Mouse (Mus musculus) layer of hippocampus, adult 9-10 months (tissue): ENCODE measurements at regions not wholly inside any gene's neighbourhood (a gene's known extent, or its start where the extent isn't known, plus 50 kb on each side); places are given as distances from the start of the nearest gene placed in this dataset.
A peak's percentile ranks its signal among the peaks of the same experiment; 100 is the strongest.

Experiments
- DNase-seq: peaks from one replicate; pipeline ENCODE4 v3.0.0; 2022; ENCODE audit warnings: low spot score

GRCm38 (mm10) chr9:73173589-73174247 is 60.5 kb downstream of the Rsl24d1 start:
- DNase-seq: no peak

GRCm38 (mm10) chr9:73176645-73177044 is 63.4 kb downstream of the Rsl24d1 start:
- DNase-seq: no peak

- DNase-seq: no peak
Measured at GRCm38 (mm10) chr9:73183356-73183755, 70.1 kb downstream of the Rsl24d1 start.

- DNase-seq: no peak
Measured at GRCm38 (mm10) chr9:73184908-73185307, 71.7 kb downstream of the Rsl24d1 start.

- no peak for DNase-seq
Measured at GRCm38 (mm10) chr9:73192271-73192785, 79.1 kb downstream of the Rsl24d1 start.

GRCm38 (mm10) chr9:73198261-73199085 is 85.2 kb downstream of the Rsl24d1 start:
- peak; percentile 35 for DNase-seq

- no peak for DNase-seq
Measured at GRCm38 (mm10) chr9:73223111-73223510, 109.9 kb downstream of the Rsl24d1 start.

- no peak for DNase-seq
Measured at GRCm38 (mm10) chr9:73240188-73240587, 127.0 kb downstream of the Rsl24d1 start.

- DNase-seq: no peak
Measured at GRCm38 (mm10) chr9:73242521-73243308, 129.5 kb downstream of the Rsl24d1 start.

GRCm38 (mm10) chr9:73244177-73244576 is 131.0 kb downstream of the Rsl24d1 start:
- DNase-seq: no peak

- no peak for DNase-seq
Measured at GRCm38 (mm10) chr9:73245524-73245923, 132.3 kb downstream of the Rsl24d1 start.

- no peak for DNase-seq
Measured at GRCm38 (mm10) chr9:73258171-73258570, 144.9 kb downstream of the Rsl24d1 start.

- no peak for DNase-seq
Measured at GRCm38 (mm10) chr9:73258640-73259039, 145.4 kb downstream of the Rsl24d1 start.

- no peak for DNase-seq
Measured at GRCm38 (mm10) chr9:73262711-73263110, 149.5 kb downstream of the Rsl24d1 start.

- no peak for DNase-seq
Measured at GRCm38 (mm10) chr9:73270249-73270648, 157.0 kb downstream of the Rsl24d1 start.

- no peak for DNase-seq
Measured at GRCm38 (mm10) chr9:73272614-73273013, 159.4 kb downstream of the Rsl24d1 start.

GRCm38 (mm10) chr9:73273681-73274080 is 160.5 kb downstream of the Rsl24d1 start:
- DNase-seq: no peak

GRCm38 (mm10) chr9:73275671-73276070 is 162.4 kb downstream of the Rsl24d1 start:
- peak; percentile 49 for DNase-seq

GRCm38 (mm10) chr9:73295287-73295686 is 182.1 kb downstream of the Rsl24d1 start:
- no peak for DNase-seq

- no peak for DNase-seq
Measured at GRCm38 (mm10) chr9:73302156-73302918, 189.1 kb downstream of the Rsl24d1 start.

- no peak for DNase-seq
Measured at GRCm38 (mm10) chr9:73317048-73317447, 203.8 kb downstream of the Rsl24d1 start.
